Mouse (Mus musculus) hindbrain, postnatal 0 days (tissue): ENCODE results near the gene Psmd3. TPM values are rescaled to one million over a fixed set of nuclear protein-coding genes. Genes with fewer than 3 reads are reported as not detected.
"Not testable (repeated sequence)": the region's sequence is repeated elsewhere in the genome, so short reads cannot be mapped to it uniquely, and the experiment has no call there.

Experiments
- ATAC-seq: fragments of 200-750 bp; cut with Nextera tagmentation; 2 replicates; pipeline ENCODE4 v1.8.0; 2017; ENCODE audit warnings: mild to moderate bottlenecking, moderate TSS enrichment, moderate library complexity
- DNase-seq: peaks from one replicate; pipeline ENCODE4 v3.0.0-alpha.2; 2015; ENCODE audit warnings: low spot score
- H3K27ac ChIP-seq: fragments of 300-500 bp; sonication (generic); 2 replicates; pipeline ENCODE4 v1.5.1; 2014; ENCODE audit warnings: mild to moderate bottlenecking
- H3K27me3 ChIP-seq: fragments of 300-500 bp; sonication (generic); 2 replicates; pipeline ENCODE4 v1.6.1; 2014; ENCODE audit warnings: low read length, mixed read lengths; ENCODE audit not compliant: insufficient read depth
- H3K36me3 ChIP-seq: fragments of 300-500 bp; sonication (generic); 2 replicates; pipeline ENCODE4 v1.6.1; 2014; ENCODE audit warnings: low read length, mixed read lengths; ENCODE audit not compliant: insufficient read depth
- H3K4me1 ChIP-seq: fragments of 300-500 bp; sonication (generic); 2 replicates; pipeline ENCODE4 v1.6.1; 2014; ENCODE audit warnings: antibody characterized with exemption, low read length, mixed read lengths; ENCODE audit not compliant: insufficient read depth
- H3K4me2 ChIP-seq: fragments of 300-500 bp; sonication (generic); 2 replicates; pipeline ENCODE4 v1.6.1; 2014; ENCODE audit warnings: low read depth, mild to moderate bottlenecking, low read length, moderate library complexity, mixed read lengths
- H3K4me3 ChIP-seq: fragments of 300-500 bp; sonication (generic); 2 replicates; pipeline ENCODE4 v1.5.1; 2014; ENCODE audit warnings: low read length
- H3K9ac ChIP-seq: fragments of 300-500 bp; sonication (generic); replicated peaks from 2 replicates; pipeline ENCODE4 v1.6.1; 2014; ENCODE audit warnings: mild to moderate bottlenecking, low read length, moderate library complexity, mixed read lengths
- H3K9me3 ChIP-seq: fragments of 300-500 bp; sonication (generic); 2 replicates; pipeline ENCODE4 v1.6.1; 2016; ENCODE audit warnings: low read length, mixed read lengths
- CTCF ChIP-seq: IDR thresholded peaks from 2 replicates; pipeline ENCODE4 v1.5.1; 2016; ENCODE audit warnings: antibody characterized with exemption, control low read depth, low read depth
- WGBS: fragments of 180-500 bp; shearing (Covaris S2); extraction: QIAGEN DNeasy Blood & Tissue Kit; methylation state at CpG from one replicate; pipeline ENCODE4 v1.1.7; 2014; 5-methylcytosine and 5-hydroxymethylcytosine counted together
- polyA plus RNA-seq: library from polyadenylated mRNA; unstranded; fragments of >200 nt; fragmentation: Nextera tagmentation; extraction: Ambion mirVana; gene quantifications from 2 replicates; pipeline ENCODE4 v1.2.1, GENCODE M21; 2015
- total RNA-seq: library from RNA; depleted of rRNA; stranded (reverse); fragments of >200 nt; gene quantifications from 2 replicates; pipeline ENCODE4 v1.2.3, GENCODE M21; 2014

Gene Psmd3
- total and polyA plus RNA-seq, 2 experiments from 2014 or later = 143 to 190 TPM

GRCm38 (mm10) chr11:98672482-98672881 lies 9.9 kb upstream of the Psmd3 start:
- H3K4me1 ChIP-seq = no peaks in the 10 kb centered on the region
- WGBS = 88% methylated on average over 5 of the region's 5 CpGs
- no peak overlapping the region for H3K27ac ChIP-seq
- no peak overlapping the region for H3K4me3 ChIP-seq
- TF ChIP-seq CTCF = no peak
- no peak overlapping the region for H3K4me2 ChIP-seq
- H3K27me3 ChIP-seq = peaks cover 8% of the 10 kb centered on the region; the same call in 1 of the 2 replicates
- H3K9me3 ChIP-seq = no peaks in the 10 kb centered on the region
- DNase-seq (no peak), ATAC-seq (no peak)
- no peak overlapping the region for H3K9ac ChIP-seq
- H3K36me3 ChIP-seq = no peaks in the 10 kb centered on the region

GRCm38 (mm10) chr11:98673136-98673535 lies 9.2 kb upstream of the Psmd3 start:
- peak; percentile 79 for ATAC-seq

GRCm38 (mm10) chr11:98675829-98676363 lies 6.5 kb upstream of the Psmd3 start:
- no peak for ATAC-seq
- 50% methylated on average over 7 of the region's 7 CpGs for WGBS
- H3K27ac ChIP-seq = no peak overlapping the region
- H3K4me1 ChIP-seq = no peaks in the 10 kb centered on the region
- no peaks in the 10 kb centered on the region for H3K36me3 ChIP-seq
- no peak for DNase-seq
- no peak overlapping the region for H3K9ac ChIP-seq
- no peaks in the 10 kb centered on the region for H3K9me3 ChIP-seq
- 0 out of 2 replicates have a peak, but pooled peaks cover 5% of the 10 kb centered on the region for H3K27me3 ChIP-seq
- H3K4me2 ChIP-seq = no peak overlapping the region
- no peak overlapping the region for H3K4me3 ChIP-seq
- no peak for TF ChIP-seq CTCF

More at GRCm38 (mm10) chr11:98673136-98673535, 9.2 kb upstream of the Psmd3 start:
- H3K36me3 ChIP-seq, H3K9ac ChIP-seq, H3K4me3 ChIP-seq, H3K4me2 ChIP-seq, H3K9me3 ChIP-seq, H3K27ac ChIP-seq, H3K27me3 ChIP-seq, H3K4me1 ChIP-seq: not testable (repeated sequence)
- 6% methylated on average over 6 of the region's 7 CpGs for WGBS
- DNase-seq = peak; percentile 71
- TF ChIP-seq CTCF = peak; percentile 74

GRCm38 (mm10) chr11:98680023-98680422 lies 2.3 kb upstream of the Psmd3 start:
- peak; percentile 31; the same call in 1 of the 2 replicates for TF ChIP-seq CTCF
- no peak for ATAC-seq
- Histone ChIP-seq H3K36me3 (no peaks in the 10 kb centered on the region), H3K27ac (no peak overlapping the region), H3K4me2 (no peak overlapping the region), H3K9me3 (no peaks in the 10 kb centered on the region), H3K9ac (no peak overlapping the region), H3K4me3 (no peak overlapping the region), H3K27me3 (no peaks in the 10 kb centered on the region), H3K4me1 (peaks cover 6% of the 10 kb centered on the region)
- no peak for DNase-seq
- 94% methylated on average over 1 of the region's 1 CpGs for WGBS

GRCm38 (mm10) chr11:98680595-98680994 lies 1.8 kb upstream of the Psmd3 start:
- DNase-seq, H3K4me1 ChIP-seq, H3K27ac ChIP-seq, ATAC-seq, H3K36me3 ChIP-seq, H3K4me2 ChIP-seq, H3K9me3 ChIP-seq, H3K9ac ChIP-seq, H3K27me3 ChIP-seq, H3K4me3 ChIP-seq: not testable (repeated sequence)
- 88% methylated on average over 4 of the region's 4 CpGs for WGBS

GRCm38 (mm10) chr11:98681186-98681585 lies 1.2 kb upstream of the Psmd3 start:
- DNase-seq (no peak), ATAC-seq (no peak)
- H3K4me1 ChIP-seq = peaks cover 6% of the 10 kb centered on the region
- H3K4me2 ChIP-seq = no peak overlapping the region; the same call in 1 of the 2 replicates
- H3K4me3 ChIP-seq = no peak overlapping the region
- H3K36me3 ChIP-seq = peaks cover 9% of the 10 kb centered on the region; the same call in 1 of the 2 replicates
- TF ChIP-seq CTCF = no peak
- no peaks in the 10 kb centered on the region for H3K9me3 ChIP-seq
- WGBS = 80% methylated on average over 4 of the region's 4 CpGs
- no peak overlapping the region for H3K9ac ChIP-seq
- H3K27ac ChIP-seq = no peak overlapping the region
- no peaks in the 10 kb centered on the region for H3K27me3 ChIP-seq

- DNase-seq (no peak), ATAC-seq (peak; percentile 16)
- H3K4me1 ChIP-seq = peaks cover 6% of the 10 kb centered on the region
- peak overlapping the region; percentile 88 for H3K4me2 ChIP-seq
- peak overlapping the region; percentile 95 for H3K9ac ChIP-seq
- H3K9me3 ChIP-seq = no peaks in the 10 kb centered on the region
- no peaks in the 10 kb centered on the region for H3K27me3 ChIP-seq
- WGBS = under 1% methylated on average over 21 of the region's 23 CpGs
- H3K27ac ChIP-seq = peak overlapping the region; percentile 79
- H3K4me3 ChIP-seq = peak overlapping the region; percentile 81
- peaks cover 21% of the 10 kb centered on the region; the same call in 1 of the 2 replicates for H3K36me3 ChIP-seq
- no peak for TF ChIP-seq CTCF
These were observed 457 bp downstream of the Psmd3 start for GRCm38 (mm10) chr11:98682811-98683210.
